Mouse (Mus musculus) cerebellum, adult 2 months (tissue): Measurements from ENCODE around the gene Exd1.
"Not testable (repeated sequence)": the region's sequence is repeated elsewhere in the genome, so short reads cannot be mapped to it uniquely, and the experiment has no call there.

Experiments
- CTCF ChIP-seq: fragments of 200-500 bp; IDR thresholded peaks from 2 replicates; pipeline ENCODE4 v1.5.1; 2011; ENCODE audit warnings: low read depth, mild to moderate bottlenecking, control low read depth, low read length, moderate library complexity, borderline replicate concordance; ENCODE audit not compliant: insufficient read depth
- POLR2A ChIP-seq: fragments of 200-500 bp; IDR thresholded peaks from 2 replicates; pipeline ENCODE4 v1.6.1; 2011; ENCODE audit warnings: low read length, control low read depth, borderline replicate concordance; ENCODE audit not compliant: insufficient read depth

- TF ChIP-seq CTCF, POLR2A: not testable (repeated sequence)
These were observed 38.9 kb downstream of the Exd1 start for GRCm38 (mm10) chr2:119508518-119508917.
